Mouse (Mus musculus): ENCODE results near the gene Tenm2.

DNA sequence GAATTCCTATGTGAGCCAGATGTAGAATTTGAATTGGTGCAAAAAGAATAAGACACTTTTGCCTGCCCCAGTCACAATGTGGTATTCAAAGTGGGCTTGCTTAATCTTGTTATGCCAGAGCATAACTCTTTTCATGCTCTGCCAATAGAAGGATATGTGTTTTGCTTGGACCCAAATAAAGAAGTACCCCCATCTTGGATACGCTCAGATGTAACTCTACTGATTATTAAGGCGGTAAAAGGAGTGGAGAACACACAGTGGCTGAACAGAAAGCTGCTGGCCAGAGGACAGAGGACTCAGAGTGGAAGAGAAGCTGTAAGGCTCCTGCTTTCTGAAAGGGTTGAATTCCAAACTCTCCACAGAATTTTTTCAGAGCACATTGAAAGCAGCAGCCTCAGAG lies 556.4 kb downstream of the Tenm2 start:
- TF ChIP-seq CTCF (conservative IDR thresholded peaks at IDR 0.05; ENCODE audit: insufficient read depth, insufficient read length, low read depth, low read length), result no peak
- no peak for TF ChIP-seq POLR2A (IDR thresholded peaks at IDR 0.05; ENCODE audit: low read depth, low read length)

Data from kidney, adult 2 months (tissue).